Mouse (Mus musculus) G1E (cell line): ENCODE data around the gene Sorcs2. TPM values are rescaled to one million over a fixed set of nuclear protein-coding genes. Genes with fewer than 3 reads are reported as not detected.
A peak's percentile ranks its signal among the peaks of the same experiment; 100 is the strongest.

ENCODE experiments used
- ATAC-seq: 2 replicates; pipeline ENCODE4 v1.8.0; 2016; ENCODE audit warnings: mild to moderate bottlenecking; ENCODE audit not compliant: insufficient number of reproducible peaks, poor library complexity, low FRiP score, severe bottlenecking; ENCODE audit errors: extremely low read depth
- DNase-seq: peaks from one replicate; pipeline ENCODE4 v3.0.0; 2012; ENCODE audit warnings: low spot score
- H3K27me3 ChIP-seq: 2 replicates; pipeline ENCODE4 v1.6.1; 2012; ENCODE audit warnings: mild to moderate bottlenecking, low read length, inconsistent platforms; ENCODE audit not compliant: insufficient read depth
- H3K36me3 ChIP-seq: replicated peaks from 2 replicates; pipeline ENCODE3; 2012; ENCODE audit warnings: mild to moderate bottlenecking, inconsistent platforms
- H3K4me1 ChIP-seq: 2 replicates; pipeline ENCODE4 v1.6.1; 2012; ENCODE audit warnings: low read depth, low read length, inconsistent platforms, mixed read lengths; ENCODE audit not compliant: insufficient read depth
- H3K4me3 ChIP-seq: 2 replicates; pipeline ENCODE4 v1.5.1; 2012; ENCODE audit warnings: low read depth, mild to moderate bottlenecking, inconsistent platforms, low read length, moderate library complexity, mixed read lengths
- H3K9me3 ChIP-seq: replicated peaks from 2 replicates; pipeline ENCODE4 v1.6.1; 2012; ENCODE audit warnings: inconsistent platforms
- CTCF ChIP-seq: IDR thresholded peaks from 2 replicates; pipeline ENCODE4 v1.5.1; 2012; ENCODE audit warnings: low read depth, low read length, inconsistent platforms, mixed read lengths
- GATA1 ChIP-seq: IDR thresholded peaks from 2 replicates; pipeline ENCODE4 v1.6.1; 2012; ENCODE audit warnings: borderline replicate concordance, low read length, inconsistent platforms, mixed read lengths
- GATA2 ChIP-seq: IDR thresholded peaks from 2 replicates; pipeline ENCODE4 v1.6.1; 2012; ENCODE audit warnings: low read depth, low read length, inconsistent platforms, borderline replicate concordance
- POLR2AphosphoS5 ChIP-seq: IDR thresholded peaks from 2 replicates; pipeline ENCODE4 v1.6.1; 2012; ENCODE audit warnings: low read depth, low read length, inconsistent platforms; ENCODE audit not compliant: insufficient replicate concordance
- TAL1 ChIP-seq: conservative IDR thresholded peaks from 2 replicates; pipeline ENCODE4 v1.6.1; 2012; ENCODE audit warnings: low read depth, low read length, inconsistent platforms, mixed read lengths
- polyA plus RNA-seq: library from polyadenylated mRNA; stranded (reverse); fragments of >175 nt; gene quantifications from 2 replicates; pipeline ENCODE4 v1.2.3, GENCODE M21; 2012
- total RNA-seq, 2 experiments: library from RNA; stranded (forward) in 1 of 2; stranded (reverse) in 1 of 2; fragments of 200-1000 nt in 1 of 2; fragments of >200 nt in 1 of 2; fragmentation: Nextera tagmentation in 1 of 2; gene quantifications; 2 replicates each; pipeline ENCODE4 v1.2.3; 2014 to 2017

Sorcs2 gene
- total and polyA plus RNA-seq, 3 experiments: 0.04 to 0.22 TPM; not detected in 1

DNA sequence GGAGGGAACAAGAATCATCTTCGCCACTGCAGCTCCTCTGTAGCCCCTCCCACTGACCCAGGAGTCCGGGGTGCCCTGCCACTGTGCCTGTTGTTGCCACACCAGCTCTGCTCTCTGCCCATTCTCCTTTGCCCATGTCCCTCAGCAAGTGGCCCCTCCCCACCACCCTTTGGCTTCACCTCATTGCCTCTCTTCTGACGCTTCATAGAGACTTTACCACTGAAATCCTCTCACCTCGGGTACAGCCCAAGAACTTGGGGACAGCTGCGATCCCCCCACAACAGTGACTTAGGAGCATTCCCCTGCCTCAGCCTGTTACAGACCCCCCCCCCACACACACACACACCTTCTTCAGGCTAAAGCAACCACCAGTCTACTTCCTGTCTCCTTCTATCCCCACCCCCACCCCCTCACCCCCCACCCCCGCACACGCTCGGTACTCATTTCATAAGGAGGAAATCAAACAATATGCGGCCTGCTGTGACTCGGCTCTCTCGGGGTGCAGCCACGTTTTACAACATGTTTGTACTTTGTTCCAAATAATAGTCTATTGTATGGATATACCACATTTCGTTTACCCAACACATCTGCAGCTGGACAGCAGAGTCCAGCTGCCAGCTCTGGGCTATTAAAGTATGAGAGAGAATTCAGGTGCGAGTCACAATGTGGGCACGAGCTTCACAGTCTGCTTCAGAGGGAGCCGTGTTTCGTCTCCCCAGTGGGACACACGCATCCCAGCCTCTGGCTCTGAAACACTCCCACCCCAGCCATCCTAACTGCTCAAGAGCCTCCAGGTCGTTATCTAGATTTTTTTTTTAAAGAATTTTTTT, 23.5 kb downstream of the Sorcs2 start:
- Histone ChIP-seq H3K27me3 (peaks cover 4% of the 10 kb centered on the region; the same call in 1 of the 2 replicates), H3K9me3 (no peaks in the 10 kb centered on the region), H3K36me3 (no peaks in the 10 kb centered on the region), H3K4me1 (peaks cover 48% of the 10 kb centered on the region), H3K4me3 (peak overlapping the region; percentile 31; the same call in 1 of the 2 replicates)
- DNase-seq: peak; percentile 13
- no peak for TF ChIP-seq GATA2
- no peak for TF ChIP-seq CTCF
- no peak for TF ChIP-seq GATA1
- no peak for TF ChIP-seq TAL1
- no peak for TF ChIP-seq POLR2AphosphoS5
- ATAC-seq: no peak

DNA sequence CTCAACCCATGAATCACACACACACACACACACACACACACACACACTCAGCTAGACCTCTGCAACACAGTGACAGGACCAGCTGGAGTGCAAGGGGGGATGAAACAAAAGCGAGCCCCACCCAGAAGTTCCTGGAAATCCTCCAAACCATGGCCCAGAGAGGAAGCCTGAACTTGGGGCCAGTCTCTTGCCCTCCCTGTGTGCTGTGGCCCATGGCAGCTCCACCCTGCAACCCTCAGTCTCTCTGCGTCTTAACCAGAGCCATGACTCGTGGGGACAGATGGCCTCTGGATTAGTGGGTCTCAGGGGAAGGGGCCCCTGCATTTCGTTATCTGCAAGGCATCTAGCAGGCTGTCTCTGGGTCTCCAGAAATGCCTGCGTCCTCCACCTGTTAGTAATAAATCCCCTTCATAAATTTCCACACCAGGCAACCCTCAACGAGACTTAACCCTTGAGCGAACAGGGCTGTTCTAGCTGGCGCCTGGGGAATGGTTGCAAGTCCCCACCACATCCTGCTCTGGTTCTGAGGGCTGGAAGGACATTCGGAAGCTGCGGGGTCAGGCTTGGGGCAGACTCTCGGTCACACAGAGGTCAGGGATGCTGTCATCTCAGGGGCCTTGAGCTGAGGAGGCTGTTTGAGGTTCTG, 24.6 kb downstream of the Sorcs2 start:
- H3K9me3 ChIP-seq: no peaks in the 10 kb centered on the region
- peaks cover 48% of the 10 kb centered on the region for H3K4me1 ChIP-seq
- no peaks in the 10 kb centered on the region for H3K36me3 ChIP-seq
- H3K4me3 ChIP-seq: no peak overlapping the region; the same call in 1 of the 2 replicates
- H3K27me3 ChIP-seq: peaks cover 11% of the 10 kb centered on the region
- DNase-seq: peak; percentile 45
- peak; percentile 34 for ATAC-seq
- TF ChIP-seq GATA2: no peak
- no peak for TF ChIP-seq POLR2AphosphoS5
- TF ChIP-seq CTCF: no peak
- TF ChIP-seq TAL1: no peak
- TF ChIP-seq GATA1: no peak

DNA sequence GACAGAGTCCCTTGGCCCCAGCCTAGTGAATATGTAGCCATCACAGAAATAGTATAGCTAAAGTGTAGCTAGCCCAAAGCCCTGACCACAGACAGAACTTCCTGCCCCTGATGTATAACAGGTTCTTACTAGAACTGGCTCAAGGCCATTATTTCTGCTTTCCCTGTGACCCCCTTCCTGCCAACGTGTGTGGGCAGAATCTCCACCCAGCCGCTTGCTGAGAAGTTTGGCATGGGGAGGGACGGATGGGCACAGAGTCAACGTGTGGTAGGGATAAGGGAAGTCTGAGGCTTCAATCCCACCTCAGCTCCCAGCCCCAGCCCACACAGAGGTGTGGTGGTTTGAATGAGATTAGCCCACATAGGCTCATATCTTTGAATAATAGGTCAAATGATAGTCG, 26.2 kb downstream of the Sorcs2 start:
- no peak for ATAC-seq
- H3K4me3 ChIP-seq: no peak overlapping the region
- H3K4me1 ChIP-seq: peaks cover 32% of the 10 kb centered on the region
- no peak for DNase-seq
- H3K9me3 ChIP-seq: no peaks in the 10 kb centered on the region
- no peaks in the 10 kb centered on the region for H3K36me3 ChIP-seq
- peaks cover 18% of the 10 kb centered on the region for H3K27me3 ChIP-seq
- TF ChIP-seq POLR2AphosphoS5 (no peak), GATA1 (no peak), CTCF (no peak), GATA2 (no peak), TAL1 (no peak)

DNA sequence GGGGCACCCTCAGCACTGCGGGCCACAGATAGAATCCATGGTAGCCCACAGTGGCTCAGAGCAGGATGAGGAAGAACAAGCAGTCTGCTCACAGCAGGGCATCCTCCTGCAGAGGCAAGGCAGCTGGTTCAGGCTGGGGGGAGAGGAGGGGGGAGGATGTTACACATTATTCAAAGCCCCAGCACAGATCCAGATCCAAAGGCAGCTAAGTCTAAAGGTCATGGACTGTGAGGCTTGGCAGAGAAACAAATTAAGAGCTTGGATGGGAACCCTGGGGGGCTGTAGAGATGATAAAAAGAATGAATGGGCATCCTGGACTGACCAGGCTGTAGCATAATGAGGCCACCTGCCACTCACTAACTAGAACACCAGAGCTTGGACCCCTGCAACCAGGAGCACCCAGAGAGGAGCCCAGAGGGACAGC, 28.7 kb downstream of the Sorcs2 start:
- no peaks in the 10 kb centered on the region for H3K36me3 ChIP-seq
- ATAC-seq: no peak
- TF ChIP-seq TAL1 (no peak), CTCF (no peak), POLR2AphosphoS5 (no peak), GATA1 (no peak), GATA2 (no peak)
- peaks cover 19% of the 10 kb centered on the region for H3K4me1 ChIP-seq
- H3K27me3 ChIP-seq: peaks cover 28% of the 10 kb centered on the region
- no peaks in the 10 kb centered on the region for H3K9me3 ChIP-seq
- no peak overlapping the region for H3K4me3 ChIP-seq
- no peak for DNase-seq

DNA sequence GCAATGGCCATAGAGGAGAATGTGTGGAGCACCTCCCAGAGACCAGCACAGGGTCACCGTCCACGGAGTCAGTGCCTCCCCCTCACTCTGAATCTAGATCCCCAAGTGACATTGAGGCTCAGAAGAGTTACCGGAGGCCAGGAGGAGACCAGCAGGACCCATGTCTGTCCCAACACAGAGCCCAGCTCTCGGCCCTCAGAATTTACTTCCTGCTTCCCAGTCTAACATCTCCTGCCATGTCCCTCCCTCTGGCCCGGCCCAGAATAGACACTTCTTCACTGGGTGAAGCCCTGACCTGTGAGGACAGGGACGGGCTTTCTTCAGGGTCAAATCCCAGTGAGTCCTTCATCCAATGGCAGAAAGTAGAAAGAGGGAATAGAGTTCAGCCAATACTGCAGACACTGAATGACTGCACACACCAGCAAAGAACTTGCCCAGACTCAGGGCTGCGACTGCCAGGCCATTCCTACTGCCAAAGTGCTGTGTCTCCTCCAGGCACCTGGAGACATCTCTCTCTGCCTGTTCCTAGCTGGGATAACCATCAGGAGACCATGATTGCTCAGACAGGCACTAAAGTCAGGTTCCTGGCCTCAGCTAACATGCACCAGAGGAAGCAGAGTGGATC, 29.3 kb downstream of the Sorcs2 start:
- Histone ChIP-seq H3K27me3 (peaks cover 28% of the 10 kb centered on the region), H3K4me3 (no peak overlapping the region), H3K9me3 (no peaks in the 10 kb centered on the region), H3K36me3 (no peaks in the 10 kb centered on the region), H3K4me1 (peaks cover 12% of the 10 kb centered on the region)
- TF ChIP-seq GATA2 (no peak), POLR2AphosphoS5 (no peak), TAL1 (no peak), CTCF (no peak), GATA1 (no peak)
- ATAC-seq (no peak), DNase-seq (no peak)

DNA sequence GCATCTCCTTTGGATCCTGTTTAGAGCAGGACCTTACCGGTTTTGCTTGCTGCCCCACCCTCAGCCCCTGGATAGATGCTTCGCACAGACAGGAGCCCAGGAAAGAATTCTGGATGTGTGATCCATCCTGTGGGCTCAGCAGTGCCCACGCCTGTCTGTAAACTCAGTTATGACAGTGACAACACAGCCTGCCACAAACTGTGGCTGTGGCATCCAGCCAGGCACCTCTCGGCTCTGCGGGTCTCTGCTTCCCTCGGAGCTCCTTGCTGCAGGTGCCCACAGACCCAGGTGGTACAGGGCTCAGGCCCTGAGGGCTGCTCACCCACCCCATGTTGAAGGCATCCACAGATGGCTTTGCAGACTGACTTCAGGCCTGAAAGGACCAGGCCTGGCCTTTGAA, 30.0 kb downstream of the Sorcs2 start:
- H3K9me3 ChIP-seq: no peaks in the 10 kb centered on the region
- peaks cover 32% of the 10 kb centered on the region for H3K27me3 ChIP-seq
- no peak overlapping the region for H3K4me3 ChIP-seq
- DNase-seq: no peak
- H3K4me1 ChIP-seq: peaks cover 5% of the 10 kb centered on the region
- TF ChIP-seq TAL1 (no peak), POLR2AphosphoS5 (no peak), GATA2 (no peak), CTCF (no peak), GATA1 (no peak)
- H3K36me3 ChIP-seq: no peaks in the 10 kb centered on the region
- no peak for ATAC-seq
